Mouse (Mus musculus): ENCODE results near the gene Zfp28. TPM values are rescaled to one million over a fixed set of nuclear protein-coding genes. Genes with fewer than 3 reads are reported as not detected.
A peak's percentile ranks its signal among the peaks of the same experiment; 100 is the strongest.

Gene Zfp28
- total RNA-seq, 1 experiment: 5.6 TPM

GRCm38 (mm10) chr7:6358121-6358520 is 25.0 kb upstream of the Zfp28 start:
- H3K4me1 ChIP-seq (ENCODE audit: control insufficient read depth in 2 of 2, insufficient read depth in 2 of 2, low read length in 2 of 2, poor library complexity in 1 of 2): peaks cover 0 to 4% of the 10 kb centered on the region in 2 experiments; a peak in 2 of 4 replicates
- H3K27ac ChIP-seq (ENCODE audit: insufficient read depth, low read depth, low read length, poor library complexity, severe bottlenecking): no peak overlapping the region
- no peak for DNase-seq (ENCODE audit: low read depth, low spot score)
- in situ Hi-C loops (cut with MboI; ENCODE audit: low sequenced_read_pairs in 2 of 2, unreplicated experiment in 2 of 2): loop anchor here (5.0 to 10.0 kb wide), 3 partner anchors 67 to 169 kb away; no protein-coding TSS in a partner anchor
- no peak overlapping the region for H3K4me3 ChIP-seq (ENCODE audit: insufficient read depth in 1 of 2, low read depth in 1 of 2, low read length in 2 of 2, poor library complexity in 1 of 2, severe bottlenecking in 1 of 2)
- peaks cover 3% of the 10 kb centered on the region; the same call in 1 of the 2 replicates for H3K36me3 ChIP-seq (ENCODE audit: control insufficient read depth, insufficient read depth, low read length, poor library complexity, severe bottlenecking)
- H3K9me3 ChIP-seq (ENCODE audit: control insufficient read depth, insufficient read depth, low read depth, low read length): no peaks in the 10 kb centered on the region
- TF ChIP-seq ZNF384 (IDR thresholded peaks at IDR 0.05; ENCODE audit: low read depth, low read length): no peak
- no peak for TF ChIP-seq CHD2 (IDR thresholded peaks at IDR 0.05; ENCODE audit: low read depth, low read length)
- TF ChIP-seq ZC3H11A (IDR thresholded peaks at IDR 0.05; ENCODE audit: borderline replicate concordance, low read depth, low read length): no peak
- TF ChIP-seq MAFK (IDR thresholded peaks at IDR 0.05; ENCODE audit: insufficient read depth, low read depth, low read length): no peak
- no peak for TF ChIP-seq HCFC1 (IDR thresholded peaks at IDR 0.05; ENCODE audit: borderline replicate concordance, insufficient read depth, low read length)
- no peak overlapping the region for H3K9ac ChIP-seq (ENCODE audit: insufficient read depth, low read depth, low read length, poor library complexity, severe bottlenecking)

GRCm38 (mm10) chr7:6358937-6359590 is 24.0 kb upstream of the Zfp28 start:
- peaks cover 0 to 4% of the 10 kb centered on the region in 2 experiments; a peak in 2 of 4 replicates for H3K4me1 ChIP-seq (ENCODE audit: control insufficient read depth in 2 of 2, insufficient read depth in 2 of 2, low read length in 2 of 2, poor library complexity in 1 of 2)
- H3K36me3 ChIP-seq (ENCODE audit: control insufficient read depth, insufficient read depth, low read length, poor library complexity, severe bottlenecking): peaks cover 3% of the 10 kb centered on the region; the same call in 1 of the 2 replicates
- H3K9ac ChIP-seq (ENCODE audit: insufficient read depth, low read depth, low read length, poor library complexity, severe bottlenecking): no peak overlapping the region
- no peak for DNase-seq (ENCODE audit: low read depth, low spot score)
- no peaks in the 10 kb centered on the region for H3K9me3 ChIP-seq (ENCODE audit: control insufficient read depth, insufficient read depth, low read depth, low read length)
- in situ Hi-C loops (cut with MboI; ENCODE audit: low sequenced_read_pairs in 2 of 2, unreplicated experiment in 2 of 2): loop anchor here (5.0 to 10.0 kb wide), 3 partner anchors 66 to 168 kb away; no protein-coding TSS in a partner anchor
- TF ChIP-seq ZC3H11A (IDR thresholded peaks at IDR 0.05; ENCODE audit: borderline replicate concordance, low read depth, low read length) (peak; percentile 43; the same call in 1 of the 2 replicates), HCFC1 (IDR thresholded peaks at IDR 0.05; ENCODE audit: borderline replicate concordance, insufficient read depth, low read length) (no peak)
- H3K27ac ChIP-seq (ENCODE audit: insufficient read depth, low read depth, low read length, poor library complexity, severe bottlenecking): no peak overlapping the region
- H3K4me3 ChIP-seq (ENCODE audit: insufficient read depth in 1 of 2, low read depth in 1 of 2, low read length in 2 of 2, poor library complexity in 1 of 2, severe bottlenecking in 1 of 2): no peak overlapping the region

DNA sequence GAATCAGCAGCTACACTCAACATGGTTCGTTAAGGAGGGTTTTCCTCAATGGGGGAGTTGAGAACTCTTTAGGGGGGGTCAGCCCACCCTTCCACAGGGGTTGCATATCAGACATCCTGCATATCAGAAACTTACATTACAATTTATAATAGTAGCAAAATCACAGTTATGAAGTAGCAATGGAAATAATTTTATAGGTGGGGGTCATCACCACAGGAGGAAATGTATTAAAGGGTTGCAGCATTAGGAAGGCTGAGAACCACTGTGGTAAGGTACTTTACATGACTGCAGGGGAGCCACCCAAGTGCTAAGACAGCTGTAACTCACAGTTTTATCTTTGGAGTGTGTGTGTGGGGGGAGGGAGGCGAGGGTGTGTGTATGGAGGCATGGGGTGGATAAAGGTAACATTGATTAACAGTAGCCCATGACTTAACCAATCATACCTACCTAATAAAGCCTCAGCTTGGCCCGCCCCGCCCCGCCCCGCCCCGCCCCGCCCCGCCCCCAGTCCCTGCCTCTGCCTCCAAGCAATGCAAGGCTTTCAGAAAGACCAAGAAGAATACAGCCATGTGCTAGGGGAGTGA is 22.5 kb upstream of the Zfp28 start:
- no peak for DNase-seq (ENCODE audit: low read depth, low spot score)
- H3K27ac ChIP-seq (ENCODE audit: insufficient read depth, low read depth, low read length, poor library complexity, severe bottlenecking): no peak overlapping the region
- peaks cover 2 to 4% of the 10 kb centered on the region in 2 experiments; a peak in 2 of 4 replicates for H3K4me1 ChIP-seq (ENCODE audit: control insufficient read depth in 2 of 2, insufficient read depth in 2 of 2, low read length in 2 of 2, poor library complexity in 1 of 2)
- H3K9me3 ChIP-seq (ENCODE audit: control insufficient read depth, insufficient read depth, low read depth, low read length): no peaks in the 10 kb centered on the region
- TF ChIP-seq CHD2 (IDR thresholded peaks at IDR 0.05; ENCODE audit: low read depth, low read length) (no peak), HCFC1 (IDR thresholded peaks at IDR 0.05; ENCODE audit: borderline replicate concordance, insufficient read depth, low read length) (no peak), ZNF384 (IDR thresholded peaks at IDR 0.05; ENCODE audit: low read depth, low read length) (no peak)
- no peak overlapping the region for H3K9ac ChIP-seq (ENCODE audit: insufficient read depth, low read depth, low read length, poor library complexity, severe bottlenecking)
- no peaks in the 10 kb centered on the region for H3K36me3 ChIP-seq (ENCODE audit: control insufficient read depth, insufficient read depth, low read length, poor library complexity, severe bottlenecking)
- in situ Hi-C loops (cut with MboI; ENCODE audit: low sequenced_read_pairs in 2 of 2, unreplicated experiment in 2 of 2): no loop called here
- no peak overlapping the region for H3K4me3 ChIP-seq (ENCODE audit: insufficient read depth in 1 of 2, low read depth in 1 of 2, low read length in 2 of 2, poor library complexity in 1 of 2, severe bottlenecking in 1 of 2)

DNA sequence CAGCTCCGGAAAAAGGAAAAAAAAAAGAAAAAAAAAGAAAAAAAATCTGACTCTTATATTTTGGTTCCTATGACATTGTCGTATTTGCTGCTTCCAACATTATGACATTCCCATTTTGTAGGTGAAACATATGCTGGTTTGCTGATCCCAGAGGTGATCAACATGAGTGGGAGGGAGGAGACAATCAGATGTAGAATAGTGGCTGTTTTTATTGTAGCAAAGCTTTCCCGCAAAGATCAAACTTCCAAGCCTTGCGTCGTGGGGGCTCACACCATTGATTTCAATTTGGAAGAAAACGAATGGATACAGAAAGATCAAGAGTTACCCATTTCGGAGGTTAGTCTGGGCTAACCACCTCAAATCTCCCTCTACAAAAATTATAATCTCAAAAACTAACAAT is 21.3 kb upstream of the Zfp28 start:
- Histone ChIP-seq H3K27ac (ENCODE audit: insufficient read depth, low read depth, low read length, poor library complexity, severe bottlenecking) (no peak overlapping the region), H3K4me1 (ENCODE audit: control insufficient read depth in 2 of 2, insufficient read depth in 2 of 2, low read length in 2 of 2, poor library complexity in 1 of 2) (peaks cover 2 to 6% of the 10 kb centered on the region in 2 experiments; a peak in 2 of 4 replicates), H3K9me3 (ENCODE audit: control insufficient read depth, insufficient read depth, low read depth, low read length) (no peaks in the 10 kb centered on the region), H3K36me3 (ENCODE audit: control insufficient read depth, insufficient read depth, low read length, poor library complexity, severe bottlenecking) (no peaks in the 10 kb centered on the region), H3K9ac (ENCODE audit: insufficient read depth, low read depth, low read length, poor library complexity, severe bottlenecking) (peak overlapping the region; percentile 58; the same call in 1 of the 2 replicates), H3K4me3 (ENCODE audit: insufficient read depth in 1 of 2, low read depth in 1 of 2, low read length in 2 of 2, poor library complexity in 1 of 2, severe bottlenecking in 1 of 2) (peak overlapping the region; percentile 66 to 84)
- in situ Hi-C loops (cut with MboI; ENCODE audit: low sequenced_read_pairs in 2 of 2, unreplicated experiment in 2 of 2): no loop called here
- TF ChIP-seq HCFC1 (IDR thresholded peaks at IDR 0.05; ENCODE audit: borderline replicate concordance, insufficient read depth, low read length) (no peak), ZNF384 (IDR thresholded peaks at IDR 0.05; ENCODE audit: low read depth, low read length) (no peak), MAFK (IDR thresholded peaks at IDR 0.05; ENCODE audit: insufficient read depth, low read depth, low read length) (no peak), ZC3H11A (IDR thresholded peaks at IDR 0.05; ENCODE audit: borderline replicate concordance, low read depth, low read length) (no peak), CHD2 (IDR thresholded peaks at IDR 0.05; ENCODE audit: low read depth, low read length) (no peak)
- DNase-seq (ENCODE audit: low read depth, low spot score): no peak

Measured in ES-E14 (cell line).